Mouse (Mus musculus) liver, embryonic 12.5 days (tissue): ENCODE data around the gene Ptpdc1. TPM values are rescaled to one million over a fixed set of nuclear protein-coding genes. Genes with fewer than 3 reads are reported as not detected.

Experiments used
- ATAC-seq: fragments of 200-750 bp; cut with Nextera tagmentation; 2 replicates; pipeline ENCODE4 v1.8.0; 2017; ENCODE audit warnings: moderate number of reproducible peaks, mild to moderate bottlenecking, moderate library complexity
- H3K27ac ChIP-seq: fragments of 300-500 bp; sonication (generic); 2 replicates; pipeline ENCODE4 v1.5.1; 2016; ENCODE audit warnings: mild to moderate bottlenecking
- H3K27me3 ChIP-seq: fragments of 300-500 bp; sonication (generic); replicated peaks from 2 replicates; pipeline ENCODE4 v1.6.1; 2016; ENCODE audit warnings: mild to moderate bottlenecking, moderate library complexity
- H3K36me3 ChIP-seq: fragments of 300-500 bp; sonication (generic); 2 replicates; pipeline ENCODE4 v1.6.1; 2016; ENCODE audit warnings: mild to moderate bottlenecking, moderate library complexity
- H3K4me1 ChIP-seq: fragments of 300-500 bp; sonication (generic); 2 replicates; pipeline ENCODE4 v1.6.1; 2016
- H3K4me2 ChIP-seq: fragments of 300-500 bp; sonication (generic); 2 replicates; pipeline ENCODE4 v1.6.1; 2016; ENCODE audit warnings: mild to moderate bottlenecking, moderate library complexity
- H3K4me3 ChIP-seq: fragments of 300-500 bp; sonication (generic); 2 replicates; pipeline ENCODE4 v1.5.1; 2016; ENCODE audit warnings: mild to moderate bottlenecking, moderate library complexity
- H3K9ac ChIP-seq: fragments of 300-500 bp; sonication (generic); 2 replicates; pipeline ENCODE4 v1.6.1; 2016; ENCODE audit warnings: mild to moderate bottlenecking, moderate library complexity
- H3K9me3 ChIP-seq: fragments of 300-500 bp; sonication (generic); replicated peaks from 2 replicates; pipeline ENCODE4 v1.6.1; 2016; ENCODE audit warnings: mild to moderate bottlenecking, moderate library complexity
- WGBS: fragments of 180-500 bp; shearing (Covaris S2); methylation state at CpG from one replicate; pipeline ENCODE4 v1.1.7; 2016; ENCODE audit not compliant: insufficient replicate concordance; 5-methylcytosine and 5-hydroxymethylcytosine counted together
- polyA plus RNA-seq: library from polyadenylated mRNA; unstranded; fragments of >200 nt; fragmentation: Nextera tagmentation; extraction: Ambion mirVana; gene quantifications from 2 replicates; pipeline ENCODE4 v1.2.1, GENCODE M21; 2016

The Ptpdc1 gene
- 1.2 and 1.4 TPM in 2 replicates for polyA plus RNA-seq

- WGBS = 4% methylated on average over 71 of the region's 76 CpGs
- ATAC-seq = peak; percentile 96
These were observed at the start of gene Ptpdc1 for GRCm38 (mm10) chr13:48625433-48626184. Gene Ptpdc1 (minus strand): TSS chr13:48625664.

GRCm38 (mm10) chr13:48674609-48675008 is 49.1 kb upstream of the Ptpdc1 start:
- ATAC-seq = no peak
- Histone ChIP-seq H3K4me3 (no peak overlapping the region), H3K4me2 (no peak overlapping the region), H3K9ac (no peak overlapping the region), H3K4me1 (peaks cover 4% of the 10 kb centered on the region; the same call in 1 of the 2 replicates), H3K27ac (no peak overlapping the region), H3K9me3 (no peaks in the 10 kb centered on the region), H3K36me3 (no peaks in the 10 kb centered on the region), H3K27me3 (peaks cover 91% of the 10 kb centered on the region)
- 62% methylated on average over 5 of the region's 5 CpGs for WGBS

More at GRCm38 (mm10) chr13:48625433-48626184, at the start of gene Ptpdc1:
- Histone ChIP-seq H3K9ac (peak within 1 kb of the TSS; percentile 36), H3K4me1 (peaks cover 5% of the 10 kb centered on the region; the same call in 1 of the 2 replicates), H3K9me3 (no peaks in the 10 kb centered on the region), H3K4me3 (peak within 1 kb of the TSS; percentile 53), H3K27me3 (peaks cover 42% of the 10 kb centered on the region), H3K27ac (no peak within 1 kb of the TSS), H3K4me2 (peak within 1 kb of the TSS; percentile 72), H3K36me3 (no peaks in the 10 kb centered on the region)

GRCm38 (mm10) chr13:48672312-48672840 is 46.9 kb upstream of the Ptpdc1 start:
- Histone ChIP-seq H3K4me1 (peaks cover 16% of the 10 kb centered on the region; the same call in 1 of the 2 replicates), H3K4me3 (no peak overlapping the region), H3K36me3 (no peaks in the 10 kb centered on the region), H3K27ac (no peak overlapping the region), H3K4me2 (no peak overlapping the region), H3K9me3 (no peaks in the 10 kb centered on the region), H3K9ac (no peak overlapping the region), H3K27me3 (peaks cover 95% of the 10 kb centered on the region)
- WGBS = 4% methylated on average over 24 of the region's 24 CpGs
- no peak for ATAC-seq

- ATAC-seq = no peak
- peaks cover 16% of the 10 kb centered on the region; the same call in 1 of the 2 replicates for H3K4me1 ChIP-seq
- peaks cover 99% of the 10 kb centered on the region for H3K27me3 ChIP-seq
- no peak overlapping the region for H3K27ac ChIP-seq
- H3K36me3 ChIP-seq = no peaks in the 10 kb centered on the region
- peak overlapping the region; percentile 38 for H3K4me2 ChIP-seq
- peak overlapping the region; percentile 12 for H3K4me3 ChIP-seq
- WGBS = 2% methylated on average over 34 of the region's 34 CpGs
- H3K9ac ChIP-seq = no peak overlapping the region
- H3K9me3 ChIP-seq = no peaks in the 10 kb centered on the region
These were observed 43.6 kb upstream of the Ptpdc1 start for GRCm38 (mm10) chr13:48668976-48669534.

GRCm38 (mm10) chr13:48668091-48668975 is 42.9 kb upstream of the Ptpdc1 start:
- Histone ChIP-seq H3K9ac (no peak overlapping the region), H3K9me3 (no peaks in the 10 kb centered on the region), H3K36me3 (no peaks in the 10 kb centered on the region), H3K4me1 (peaks cover 16% of the 10 kb centered on the region; the same call in 1 of the 2 replicates), H3K4me3 (peak overlapping the region; percentile 12), H3K4me2 (peak overlapping the region; percentile 38), H3K27me3 (peaks cover 99% of the 10 kb centered on the region), H3K27ac (no peak overlapping the region)
- WGBS = 2% methylated on average over 33 of the region's 33 CpGs
- no peak for ATAC-seq

GRCm38 (mm10) chr13:48667461-48667860 is 42.0 kb upstream of the Ptpdc1 start:
- H3K9me3 ChIP-seq = no peaks in the 10 kb centered on the region
- H3K27ac ChIP-seq = no peak overlapping the region
- H3K4me2 ChIP-seq = no peak overlapping the region
- no peak for ATAC-seq
- H3K36me3 ChIP-seq = no peaks in the 10 kb centered on the region
- peaks cover 99% of the 10 kb centered on the region for H3K27me3 ChIP-seq
- whole genome bisulfite sequencing = 8% methylated on average over 4 of the region's 4 CpGs
- H3K4me3 ChIP-seq = no peak overlapping the region
- H3K9ac ChIP-seq = no peak overlapping the region
- H3K4me1 ChIP-seq = peaks cover 13% of the 10 kb centered on the region

GRCm38 (mm10) chr13:48665656-48666597 is 40.5 kb upstream of the Ptpdc1 start:
- Histone ChIP-seq H3K9ac (no peak overlapping the region), H3K9me3 (no peaks in the 10 kb centered on the region), H3K36me3 (no peaks in the 10 kb centered on the region), H3K4me2 (no peak overlapping the region), H3K4me3 (no peak overlapping the region), H3K27ac (no peak overlapping the region), H3K4me1 (peaks cover 12% of the 10 kb centered on the region), H3K27me3 (peaks cover 100% of the 10 kb centered on the region)
- ATAC-seq = no peak
- 5% methylated on average over 58 of the region's 58 CpGs for WGBS

- ATAC-seq = no peak
- 5% methylated on average over 39 of the region's 39 CpGs for WGBS
- Histone ChIP-seq H3K27ac (no peak overlapping the region), H3K27me3 (peaks cover 100% of the 10 kb centered on the region), H3K4me1 (peaks cover 12% of the 10 kb centered on the region), H3K9me3 (no peaks in the 10 kb centered on the region), H3K4me3 (no peak overlapping the region), H3K36me3 (no peaks in the 10 kb centered on the region), H3K4me2 (no peak overlapping the region; the same call in 1 of the 2 replicates), H3K9ac (no peak overlapping the region)
These were observed 39.6 kb upstream of the Ptpdc1 start for GRCm38 (mm10) chr13:48664916-48665655.

GRCm38 (mm10) chr13:48663988-48664339 is 38.5 kb upstream of the Ptpdc1 start:
- ATAC-seq = no peak
- Histone ChIP-seq H3K9ac (no peak overlapping the region), H3K4me1 (peaks cover 6% of the 10 kb centered on the region), H3K9me3 (no peaks in the 10 kb centered on the region), H3K27ac (no peak overlapping the region), H3K4me3 (no peak overlapping the region), H3K4me2 (no peak overlapping the region), H3K27me3 (peaks cover 100% of the 10 kb centered on the region), H3K36me3 (no peaks in the 10 kb centered on the region)
- whole genome bisulfite sequencing = 12% methylated on average over 7 of the region's 7 CpGs

GRCm38 (mm10) chr13:48663211-48663987 is 37.9 kb upstream of the Ptpdc1 start:
- Histone ChIP-seq H3K27me3 (peaks cover 100% of the 10 kb centered on the region), H3K9ac (no peak overlapping the region), H3K9me3 (no peaks in the 10 kb centered on the region), H3K27ac (no peak overlapping the region), H3K4me1 (peaks cover under 1% of the 10 kb centered on the region), H3K4me2 (peak overlapping the region; percentile 55), H3K36me3 (no peaks in the 10 kb centered on the region), H3K4me3 (peak overlapping the region; percentile 38)
- 3% methylated on average over 54 of the region's 54 CpGs for WGBS
- ATAC-seq = no peak
